Mouse (Mus musculus) E14TG2a.4 (cell line): ENCODE data around the gene Eif5.

Source experiments
- CTCF ChIP-seq: conservative IDR thresholded peaks from 2 replicates; pipeline ENCODE4 v1.5.1; 2014; ENCODE audit warnings: low read length
- POU5F1 ChIP-seq: IDR thresholded peaks from 2 replicates; pipeline ENCODE4 v1.6.1; 2014; ENCODE audit warnings: low read length, borderline replicate concordance

DNA sequence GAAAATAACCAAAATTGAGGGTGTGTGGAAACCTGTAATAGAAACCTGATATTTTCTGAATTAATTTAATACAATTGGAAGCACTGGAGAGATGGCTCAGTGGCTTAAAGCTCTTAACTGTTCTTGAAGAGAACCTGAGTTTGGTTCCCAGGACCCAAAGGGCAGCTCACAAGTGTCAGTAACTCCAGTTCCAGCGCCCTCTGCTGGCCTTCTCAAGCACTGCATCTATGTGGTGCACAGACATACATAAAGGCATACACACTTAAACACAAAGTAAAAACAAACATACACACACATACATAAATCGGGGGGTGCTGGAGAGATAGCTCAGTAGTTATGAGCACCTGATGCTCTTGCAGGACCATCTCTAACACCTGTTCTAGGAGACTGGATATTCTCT lies 40.7 kb upstream of the Eif5 start:
- TF ChIP-seq CTCF (peak; percentile 90), POU5F1 (no peak)
